Mouse (Mus musculus) C2C12 (cell line): ENCODE results near the gene Zdhhc20. TPM values are rescaled to one million over a fixed set of nuclear protein-coding genes. Genes with fewer than 3 reads are reported as not detected.
"Not testable (repeated sequence)": the region's sequence is repeated elsewhere in the genome, so short reads cannot be mapped to it uniquely, and the experiment has no call there.

Source experiments
- H3K27me3 ChIP-seq: one replicate; pipeline ENCODE4 v1.6.1; 2011; ENCODE audit not compliant: control insufficient read depth, insufficient read depth, insufficient read length
- H3K36me3 ChIP-seq: one replicate; pipeline ENCODE4 v1.6.1; 2011; ENCODE audit not compliant: control insufficient read depth, insufficient read depth
- H3K4me3 ChIP-seq: one replicate; pipeline ENCODE4 v1.5.1; 2011; ENCODE audit warnings: mild to moderate bottlenecking, control low read depth; ENCODE audit not compliant: poor library complexity, insufficient read depth, severe bottlenecking
- H3K79me2 ChIP-seq: one replicate; pipeline ENCODE4 v1.6.1; 2011; ENCODE audit not compliant: control insufficient read depth, insufficient read depth
- H3K79me3 ChIP-seq: one replicate; pipeline ENCODE4 v1.6.1; 2011; ENCODE audit warnings: low read depth, control low read depth
- H3ac ChIP-seq: one replicate; pipeline ENCODE3; 2011; ENCODE audit warnings: low read depth; ENCODE audit not compliant: control insufficient read depth, insufficient read length
- CEBPB ChIP-seq: IDR thresholded peaks from one replicate; pipeline ENCODE4 v1.6.1; 2011; ENCODE audit warnings: low read depth, mild to moderate bottlenecking, control low read depth, moderate library complexity
- CTCF ChIP-seq: IDR thresholded peaks from one replicate; pipeline ENCODE4 v1.5.1; 2011; ENCODE audit not compliant: control insufficient read depth, insufficient read depth, insufficient read length
- FOSL1 ChIP-seq: IDR thresholded peaks from one replicate; pipeline ENCODE4 v1.8.0; 2011; ENCODE audit warnings: mild to moderate bottlenecking, low read length; ENCODE audit not compliant: poor library complexity, insufficient read depth, severe bottlenecking
- MAX ChIP-seq: IDR thresholded peaks from one replicate; pipeline ENCODE4 v1.6.1; 2011; ENCODE audit warnings: mild to moderate bottlenecking, control low read depth
- MYOD1 ChIP-seq: IDR thresholded peaks from one replicate; pipeline ENCODE4 v1.6.1; 2011; ENCODE audit warnings: low read depth; ENCODE audit not compliant: control insufficient read depth, insufficient read length
- MYOG ChIP-seq: IDR thresholded peaks from one replicate; pipeline ENCODE4 v1.6.1; 2011; ENCODE audit not compliant: control insufficient read depth, insufficient read length; ENCODE audit errors: extremely low read depth
- USF1 ChIP-seq: IDR thresholded peaks from one replicate; pipeline ENCODE4 v1.6.1; 2011; ENCODE audit warnings: low read depth, mild to moderate bottlenecking, control low read depth, moderate library complexity
- polyA plus RNA-seq: library from polyadenylated mRNA; unstranded; fragments of >200 nt; fragmentation: generic; extraction: Trizol; gene quantifications from one replicate; pipeline ENCODE4 v1.2.1, GENCODE M21; 2012; ENCODE audit warnings: missing spikeins

Zdhhc20 gene
- polyA plus RNA-seq, 1 experiment = 8.0 TPM

DNA sequence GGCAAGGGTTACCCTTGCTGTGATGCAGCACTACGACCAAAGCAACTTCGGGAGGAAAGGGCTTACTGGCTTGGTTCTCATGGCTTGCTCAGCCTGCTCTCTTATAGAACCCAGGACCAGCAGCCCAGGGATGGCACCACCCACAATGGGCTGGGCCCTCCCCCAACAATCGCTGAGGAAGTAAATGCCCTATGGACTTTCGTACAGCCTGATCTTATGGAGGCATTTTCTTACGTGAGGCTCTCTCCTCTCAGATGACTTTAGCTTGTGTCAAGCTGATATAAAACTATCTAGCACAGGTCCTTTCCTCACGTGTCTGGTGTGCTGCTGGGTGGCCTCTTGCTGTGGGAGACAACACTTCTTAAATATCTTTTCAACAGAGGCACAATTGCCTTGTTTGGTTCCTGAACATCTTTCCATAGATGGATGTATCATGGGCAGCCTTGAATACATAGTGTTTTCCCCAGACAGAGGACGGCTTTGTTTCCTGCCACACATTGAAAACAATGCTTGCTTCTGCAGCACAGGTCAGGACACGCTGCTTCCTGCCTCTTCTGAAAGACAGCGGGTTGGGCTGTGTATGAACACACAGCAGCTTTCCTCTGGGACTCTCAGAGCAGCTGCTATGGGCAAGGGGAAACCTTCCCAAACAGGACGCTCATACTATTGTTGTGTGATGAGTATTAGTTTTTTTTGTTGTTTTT is 31.5 kb upstream of the Zdhhc20 start:
- no peak overlapping the region for H3ac ChIP-seq
- H3K79me3 ChIP-seq = no peaks in the 10 kb centered on the region
- H3K79me2 ChIP-seq = no peaks in the 10 kb centered on the region
- peaks cover 9% of the 10 kb centered on the region for H3K36me3 ChIP-seq
- no peaks in the 10 kb centered on the region for H3K27me3 ChIP-seq
- no peak overlapping the region for H3K4me3 ChIP-seq
- TF ChIP-seq FOSL1 (no peak), CTCF (no peak), MAX (no peak), MYOD1 (no peak), CEBPB (no peak)

GRCm38 (mm10) chr14:57920568-57921310 is 30.7 kb upstream of the Zdhhc20 start:
- Histone ChIP-seq H3K4me3 (no peak overlapping the region), H3K36me3 (peaks cover under 1% of the 10 kb centered on the region), H3K79me3 (no peaks in the 10 kb centered on the region), H3K79me2 (no peaks in the 10 kb centered on the region), H3ac (no peak overlapping the region), H3K27me3 (no peaks in the 10 kb centered on the region)
- TF ChIP-seq FOSL1 (no peak), MYOD1 (no peak)

DNA sequence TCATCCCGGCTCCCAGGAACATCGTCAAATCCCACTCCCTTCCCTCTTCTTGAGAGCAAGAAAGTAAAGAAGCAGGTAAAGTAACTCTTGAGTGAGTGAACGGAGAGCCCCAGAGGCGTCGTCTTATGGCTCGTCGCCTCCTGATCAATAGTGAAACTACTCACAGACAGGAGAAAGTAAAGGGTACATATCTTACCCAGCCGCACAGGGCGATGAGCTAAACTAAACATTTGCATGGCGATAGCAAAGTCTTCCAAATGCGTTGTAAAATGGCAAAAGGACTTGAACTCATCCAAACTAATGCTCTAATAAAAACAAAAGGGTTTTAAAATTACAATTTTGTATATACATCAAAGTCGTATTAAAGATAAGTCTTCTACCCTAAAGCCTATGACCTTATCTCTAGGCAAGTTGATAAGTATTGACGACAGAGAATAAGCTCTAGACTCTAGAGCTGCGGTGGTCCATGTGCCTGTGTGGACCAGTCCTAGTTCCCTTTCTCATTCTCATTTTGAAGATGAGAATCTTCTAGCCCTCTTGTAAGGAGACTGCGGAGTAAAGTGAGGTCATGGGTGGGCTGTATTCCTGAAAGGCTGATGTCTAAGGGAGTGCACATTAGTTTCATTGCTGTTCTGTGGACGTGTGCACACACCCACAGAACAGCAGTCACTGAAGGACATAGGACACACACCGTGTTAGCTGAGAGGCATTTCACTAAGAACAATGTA is 29.2 kb upstream of the Zdhhc20 start:
- Histone ChIP-seq H3K79me3 (no peaks in the 10 kb centered on the region), H3K27me3 (no peaks in the 10 kb centered on the region), H3ac (no peak overlapping the region), H3K79me2 (no peaks in the 10 kb centered on the region), H3K4me3 (no peak overlapping the region), H3K36me3 (no peaks in the 10 kb centered on the region)
- TF ChIP-seq MAX (no peak), CTCF (no peak), MYOG (no peak), USF1 (no peak), CEBPB (no peak), FOSL1 (no peak), MYOD1 (no peak)

- TF ChIP-seq MAX = no peak
- TF ChIP-seq MYOG = no peak
- TF ChIP-seq USF1 = no peak
- no peak for TF ChIP-seq CEBPB
- no peak for TF ChIP-seq FOSL1
These were observed 25.3 kb upstream of the Zdhhc20 start for GRCm38 (mm10) chr14:57915341-57915740.

DNA sequence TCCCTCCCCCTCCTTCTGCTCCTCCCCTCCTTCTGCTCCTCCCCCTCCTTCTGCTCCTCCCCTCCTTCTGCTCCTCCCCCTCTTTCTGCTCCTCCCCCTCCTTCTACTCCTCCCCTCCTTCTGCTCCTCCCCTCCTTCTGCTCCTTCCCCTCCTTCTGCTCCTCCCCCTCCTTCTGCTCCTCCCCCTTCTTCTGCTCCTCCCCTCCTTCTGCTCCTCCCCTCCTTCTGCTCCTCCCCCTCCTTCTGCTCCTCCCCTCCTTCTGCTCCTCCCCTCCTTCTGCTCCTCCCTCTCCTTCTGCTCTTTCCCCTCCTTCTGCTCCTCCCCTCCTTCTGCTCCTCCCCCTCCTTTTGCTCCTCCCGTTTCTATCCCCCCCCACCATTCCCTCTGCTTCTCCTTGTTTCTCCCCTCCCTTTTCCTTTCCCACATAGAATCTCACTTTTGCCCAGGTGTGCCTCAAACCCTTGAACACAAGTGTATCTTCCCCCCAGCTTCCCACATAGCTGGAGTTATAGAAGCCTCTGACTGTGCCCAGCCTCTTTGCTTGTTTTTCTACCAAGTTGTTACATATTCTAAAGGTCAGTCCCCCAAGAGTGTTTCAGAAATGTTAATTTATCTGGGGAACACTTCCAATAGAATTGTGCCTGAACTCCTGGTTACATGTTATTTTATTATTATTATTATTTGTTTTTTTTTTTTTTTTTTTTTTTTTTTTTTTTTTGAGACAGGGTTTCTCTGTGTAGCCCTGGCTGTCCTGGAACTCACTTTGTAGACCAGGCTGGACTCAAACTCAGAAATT is 22.3 kb upstream of the Zdhhc20 start:
- not testable (repeated sequence) for H3K4me3 ChIP-seq, H3K79me2 ChIP-seq, H3K27me3 ChIP-seq, H3K79me3 ChIP-seq, H3K36me3 ChIP-seq, H3ac ChIP-seq

More at GRCm38 (mm10) chr14:57915341-57915740, 25.3 kb upstream of the Zdhhc20 start:
- H3K79me2 ChIP-seq = no peaks in the 10 kb centered on the region
- H3K4me3 ChIP-seq = no peak overlapping the region
- H3K36me3 ChIP-seq = no peaks in the 10 kb centered on the region
- H3K27me3 ChIP-seq = no peaks in the 10 kb centered on the region
- no peaks in the 10 kb centered on the region for H3K79me3 ChIP-seq
- no peak overlapping the region for H3ac ChIP-seq

DNA sequence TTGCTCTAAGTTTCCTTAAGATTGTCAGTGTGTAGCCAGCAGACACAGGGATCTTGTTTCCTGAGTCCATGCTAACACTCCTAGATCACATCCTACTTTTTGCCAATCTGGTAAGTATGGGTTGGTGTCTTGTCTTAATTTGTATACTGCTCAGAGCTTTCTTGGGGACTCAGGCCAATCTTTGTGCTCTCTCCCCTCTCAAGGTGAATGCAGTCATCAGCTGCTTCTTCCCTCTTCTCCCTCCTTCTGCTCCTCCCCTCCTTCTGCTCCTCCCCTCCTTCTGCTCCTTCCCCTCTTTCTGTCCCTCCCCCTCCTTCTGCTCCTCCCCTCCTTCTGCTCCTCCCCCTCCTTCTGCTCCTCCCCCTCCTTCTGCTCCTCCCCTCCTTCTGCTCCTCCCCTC is 21.7 kb upstream of the Zdhhc20 start:
- H3K27me3 ChIP-seq, H3K4me3 ChIP-seq, H3K36me3 ChIP-seq: not testable (repeated sequence)

More for the DNA sequence above, 21.7 kb upstream of the Zdhhc20 start:
- H3ac ChIP-seq, H3K79me3 ChIP-seq, H3K79me2 ChIP-seq: not testable (repeated sequence)
